Mouse (Mus musculus): Measurements from ENCODE around the gene Cdc42ep4. TPM values are rescaled to one million over a fixed set of nuclear protein-coding genes. Genes with fewer than 3 reads are reported as not detected.

Cdc42ep4 gene
- 10 to 100 TPM; 60.1 to 72.8 TPM for total RNA-seq (2021)
- long read RNA-seq, experiment 1, transcript Cdc42ep4-202 (2 exons, 3,405 nt): minor isoform, 13 of 152 reads
- long read RNA-seq, experiment 1, transcript Cdc42ep4-201 (2 exons, 3,008 nt): major isoform, 69 of 152 reads
- long read RNA-seq, experiment 1, partial matches to known transcripts: 0 of 152 reads
- long read RNA-seq, experiment 1, other reads (novel, unspliced or antisense): 68 of 152 reads
- long read RNA-seq, experiment 2, transcript Cdc42ep4-202 (2 exons, 3,405 nt): minor isoform, 13 of 61 reads
- long read RNA-seq, experiment 2, transcript Cdc42ep4-201 (2 exons, 3,008 nt): major isoform, 32 of 61 reads
- long read RNA-seq, experiment 2, partial matches to known transcripts: 0 of 61 reads
- long read RNA-seq, experiment 2, other reads (novel, unspliced or antisense): 15 of 61 reads

DNA sequence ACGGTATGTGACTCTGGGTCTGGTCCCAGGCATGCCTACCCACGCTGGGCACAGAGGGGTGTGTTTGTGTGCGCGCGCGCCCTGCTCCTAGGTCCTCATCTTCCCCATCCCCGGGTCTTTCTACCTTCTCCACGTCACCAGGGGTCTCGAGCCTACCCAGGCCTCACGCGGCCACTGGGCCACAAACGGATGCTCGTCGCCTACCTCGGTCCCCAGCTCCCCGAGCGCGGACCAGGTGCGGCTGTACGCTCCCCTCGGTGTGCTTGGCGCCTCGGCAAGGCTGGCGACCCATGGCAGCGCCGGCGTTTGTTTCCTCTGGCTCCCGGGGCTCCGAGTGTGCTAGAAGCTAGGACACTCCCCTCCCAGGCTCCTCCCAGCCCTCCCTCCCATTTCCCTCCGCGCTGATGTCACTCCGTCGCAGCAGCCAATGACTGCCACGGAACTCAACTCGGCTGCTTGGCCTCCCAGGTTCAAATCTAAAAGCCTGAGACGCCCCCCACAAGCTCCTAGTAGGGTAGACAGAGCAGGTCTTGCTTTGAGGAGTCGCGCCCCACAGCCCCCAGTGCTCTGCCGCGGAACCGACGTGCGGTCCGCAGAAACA, at the start of gene Cdc42ep4:
Gene Cdc42ep4 (minus strand): TSS at position 398 of the 601 bp plus-strand sequence.
- DNase-seq: peak; percentile 94

DNA sequence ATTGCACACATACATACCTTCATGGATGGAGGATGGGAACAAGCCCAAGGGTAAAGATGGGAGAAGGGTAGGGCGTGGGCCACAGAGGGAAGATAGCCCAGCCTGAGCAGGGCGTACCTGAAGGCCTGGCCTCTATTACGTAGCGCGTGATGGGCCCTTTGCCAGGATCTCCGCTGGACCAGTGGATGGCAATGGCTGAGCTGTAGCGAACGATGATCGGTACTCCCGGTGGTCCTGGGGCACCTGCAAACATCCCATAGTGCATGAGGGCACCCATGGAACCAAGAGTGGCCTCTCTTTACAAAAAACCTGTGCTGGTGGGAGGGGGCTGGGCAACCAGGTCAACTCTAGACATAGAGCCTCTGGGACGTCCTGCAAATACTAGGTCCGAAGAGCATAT, 48.3 kb upstream of the Cdc42ep4 start:
- DNase-seq: no peak

DNA sequence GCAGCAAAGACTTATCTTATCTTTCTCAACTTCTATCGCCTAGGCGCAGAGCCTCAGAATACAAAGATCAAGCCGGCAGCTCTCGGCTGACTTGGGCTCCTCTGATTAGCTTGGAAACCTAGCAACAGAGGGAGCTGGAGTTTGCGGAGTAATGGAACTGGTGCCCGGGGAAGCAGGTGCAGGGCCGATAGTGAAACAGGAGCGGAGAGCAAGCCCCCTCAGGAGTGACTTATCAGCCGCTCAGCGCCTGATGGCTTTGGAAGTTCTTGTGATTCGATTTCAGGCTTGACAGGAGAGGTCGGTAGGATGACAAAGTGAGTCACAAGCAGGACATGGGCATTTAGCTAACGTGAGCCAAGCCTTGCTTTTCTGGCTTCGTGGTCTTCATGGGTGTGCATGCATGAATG, 47.4 kb upstream of the Cdc42ep4 start:
- DNase-seq: peak; percentile 26

DNA sequence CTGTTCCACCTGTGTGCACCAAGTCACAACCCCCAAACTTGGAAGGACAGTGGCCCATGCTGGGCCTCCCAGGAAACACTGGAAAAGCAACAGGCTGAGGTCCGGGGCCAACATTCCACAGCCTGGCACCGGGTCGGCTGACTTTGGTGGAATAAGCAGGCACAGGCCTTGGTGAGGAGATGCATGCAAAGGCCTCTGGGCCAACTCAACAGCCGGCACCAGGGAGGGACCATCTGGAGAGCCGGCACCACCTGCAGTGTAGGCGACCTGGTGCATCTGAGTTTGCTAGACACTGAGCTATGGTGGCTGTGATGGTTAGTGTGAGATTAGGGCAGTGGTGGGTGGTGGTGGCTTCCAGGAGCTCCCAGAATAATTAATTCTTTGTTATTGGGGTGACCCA, 46.3 kb upstream of the Cdc42ep4 start:
- no peak for DNase-seq

DNA sequence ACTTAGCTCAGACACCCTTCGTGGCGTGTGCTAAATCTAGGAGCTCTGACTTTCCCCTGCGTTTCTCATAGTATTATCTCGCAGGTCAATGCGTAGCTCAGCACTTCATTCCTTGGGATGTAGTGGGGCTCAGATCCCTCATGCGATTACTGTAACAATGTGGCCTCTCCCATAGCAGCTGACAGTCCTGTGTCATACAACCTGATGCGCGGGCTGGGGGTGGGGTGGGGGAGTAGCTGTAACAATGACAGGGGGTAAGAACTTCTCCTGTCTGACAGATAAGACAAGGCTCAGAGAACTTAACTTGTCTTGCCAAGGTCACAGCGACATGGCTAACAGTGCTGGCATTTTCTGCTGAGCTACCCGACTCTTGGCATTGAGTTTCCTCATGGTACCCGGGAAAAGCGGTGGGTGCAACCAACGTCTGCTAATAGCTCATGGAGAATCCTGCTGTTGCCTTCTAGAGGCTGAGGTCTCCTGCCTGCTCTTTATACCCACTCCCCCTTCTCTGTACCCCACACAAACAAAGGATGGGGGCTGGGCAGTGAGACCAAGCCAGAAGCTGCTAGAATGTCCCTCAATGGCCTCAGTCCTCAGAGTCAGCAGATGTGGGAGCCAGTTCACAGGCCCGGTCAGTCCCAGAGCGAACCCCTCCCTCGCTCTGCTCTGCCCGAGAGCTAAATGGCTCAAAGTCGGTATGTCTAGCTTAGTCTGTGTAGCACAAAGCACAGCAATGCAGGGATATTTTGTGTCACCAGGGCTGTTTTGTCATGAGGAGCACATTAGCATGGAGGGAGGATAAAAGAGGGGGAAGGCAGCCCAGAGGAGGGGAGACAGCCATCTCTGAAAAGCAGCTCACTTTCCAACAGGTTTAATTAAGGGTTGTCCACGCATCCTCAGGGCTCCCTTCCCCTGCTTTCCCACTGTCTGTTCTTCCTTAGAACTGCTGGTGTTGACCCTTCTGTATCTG, 45.6 kb upstream of the Cdc42ep4 start:
- no peak for DNase-seq

DNA sequence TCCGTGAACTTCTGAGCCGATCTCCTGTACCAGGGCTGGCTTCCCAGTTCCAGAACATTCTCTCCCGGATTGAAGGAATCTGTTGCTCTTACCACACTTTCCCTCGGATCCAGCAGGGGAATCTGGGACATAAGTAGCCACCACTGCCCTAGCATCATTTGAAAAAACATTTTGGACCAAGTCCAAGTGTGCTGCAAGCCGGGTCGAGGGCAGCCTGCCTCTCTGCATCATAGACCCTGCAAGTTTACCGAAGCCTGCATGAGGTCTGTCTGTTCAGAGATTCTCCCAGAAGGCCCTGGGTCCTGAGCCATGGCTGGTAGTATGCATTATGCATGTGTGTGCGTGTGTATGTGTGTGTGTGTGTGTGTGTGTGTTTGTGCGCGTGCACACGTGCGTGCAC, 44.2 kb upstream of the Cdc42ep4 start:
- no peak for DNase-seq

DNA sequence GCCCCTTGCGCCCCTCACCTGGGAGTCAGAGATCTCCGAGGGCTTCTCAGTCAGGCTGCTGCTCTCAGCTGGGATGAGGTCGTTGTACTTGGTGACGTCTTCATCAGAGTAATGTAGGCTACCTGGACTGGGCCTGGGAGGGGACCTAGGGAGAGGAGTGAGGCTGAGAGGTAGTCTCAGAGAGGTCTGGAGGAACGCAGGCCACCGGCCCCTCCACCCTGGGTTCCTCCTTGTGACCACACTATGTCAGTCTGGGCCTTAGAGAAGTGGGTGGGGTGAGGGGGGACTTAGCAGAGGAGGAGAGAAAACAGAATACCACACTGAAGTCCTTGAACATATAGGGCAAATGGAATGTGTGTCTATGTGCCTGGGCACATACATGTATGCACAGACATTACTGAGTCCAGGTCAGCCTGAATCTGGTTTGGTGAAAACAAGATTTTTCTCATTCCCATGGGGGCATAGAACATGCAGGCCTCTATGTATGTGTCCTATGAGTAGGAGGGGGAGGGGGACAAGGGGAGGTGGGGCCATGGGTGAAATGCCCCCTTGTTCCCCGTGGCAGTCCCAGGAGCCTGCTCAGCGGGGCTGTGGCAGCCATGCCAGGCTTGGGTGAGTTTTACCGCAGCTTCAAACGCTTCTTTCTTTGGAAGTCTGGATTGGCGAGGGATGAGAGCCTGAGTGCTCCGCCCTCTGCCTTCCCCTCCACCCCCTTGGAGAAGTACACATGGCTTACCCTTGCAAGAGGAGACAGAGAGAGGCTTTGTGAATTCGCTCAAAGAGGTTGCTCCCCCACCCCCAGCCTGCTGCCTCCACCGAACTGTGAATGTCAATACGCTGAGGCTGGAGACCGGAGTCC, 39.9 kb upstream of the Cdc42ep4 start:
- no peak for DNase-seq

DNA sequence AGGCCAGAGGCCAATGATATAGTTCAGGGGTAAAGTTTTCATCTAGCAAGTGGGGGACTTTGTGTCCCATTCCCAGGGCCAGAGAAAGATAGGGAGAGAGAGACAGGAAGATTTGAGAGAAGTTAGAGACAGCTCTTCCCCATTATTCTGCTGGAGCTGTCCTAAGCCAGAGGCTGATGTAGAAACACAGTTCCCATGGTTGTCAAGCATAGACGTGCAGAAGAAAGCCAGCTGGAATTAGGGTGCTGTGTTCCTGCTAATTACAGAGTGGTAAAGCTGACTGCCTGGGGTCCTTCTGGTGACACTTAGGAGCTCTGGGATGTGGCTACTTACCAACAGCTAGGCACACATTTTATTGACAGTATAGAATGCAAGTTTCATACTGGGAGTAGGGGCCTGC, 37.4 kb upstream of the Cdc42ep4 start:
- no peak for DNase-seq

DNA sequence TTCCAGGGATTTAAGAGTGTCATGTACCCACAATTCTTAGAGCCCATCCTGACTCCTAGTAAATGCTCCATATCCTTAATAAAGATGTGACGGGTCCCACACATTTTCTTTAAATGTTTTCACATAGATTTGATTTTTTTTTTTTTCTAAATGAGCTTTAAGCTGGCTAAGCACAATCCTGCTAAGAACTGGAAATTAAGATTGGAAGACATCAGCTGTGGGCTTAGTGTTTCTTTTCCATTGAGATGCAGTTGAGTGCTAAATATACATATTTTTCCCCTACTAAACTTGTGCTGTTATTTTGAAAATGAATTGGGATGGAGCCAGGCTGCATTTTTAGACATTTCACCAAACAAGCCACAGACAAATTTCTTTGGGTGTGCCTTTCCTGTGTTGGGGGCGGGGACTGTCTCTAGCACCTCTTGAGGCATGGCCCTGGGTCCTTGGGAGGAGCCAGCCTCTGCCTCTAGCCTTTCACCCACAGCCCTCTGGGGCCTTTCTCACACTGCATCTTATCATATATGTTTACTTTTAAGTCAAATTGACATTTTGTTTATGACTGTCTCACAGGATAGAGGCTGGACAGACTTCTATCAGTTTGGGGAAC, 36.6 kb upstream of the Cdc42ep4 start:
- peak; percentile 38 for DNase-seq

DNA sequence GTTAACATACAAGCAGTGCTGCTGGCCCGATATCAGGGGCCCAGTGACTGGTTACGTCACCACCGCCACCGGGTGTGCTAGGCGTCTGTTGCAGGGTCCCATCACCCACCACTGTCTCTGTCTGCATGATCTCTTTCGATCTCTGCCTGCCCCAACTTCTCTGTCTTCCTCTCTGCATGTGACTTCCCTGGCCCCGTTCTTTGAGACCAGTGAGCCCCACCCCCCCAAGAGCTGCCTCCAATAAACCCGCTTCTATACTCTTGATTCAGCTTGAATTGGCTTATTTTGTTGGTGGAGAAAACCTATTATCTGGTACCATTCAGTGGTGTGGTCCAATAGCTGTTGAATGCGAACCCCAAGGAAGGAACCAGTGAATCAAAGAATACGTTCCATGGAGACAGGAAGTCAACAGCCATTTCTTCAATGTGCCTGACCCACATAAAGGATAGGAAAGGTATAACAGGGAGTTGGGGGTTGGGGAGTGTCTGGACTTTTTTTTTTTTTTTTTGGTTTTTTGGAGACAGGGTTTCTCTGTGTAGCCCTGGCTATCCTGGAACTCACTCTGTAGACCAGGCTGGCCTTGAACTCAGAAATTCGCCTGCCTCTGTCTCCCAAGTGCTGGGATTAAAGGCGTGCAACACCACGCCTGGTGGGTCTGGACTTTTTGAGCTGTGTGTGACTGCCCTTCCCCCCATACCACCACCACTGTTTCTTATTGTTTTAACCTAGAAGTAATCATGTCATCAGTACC, 35.9 kb upstream of the Cdc42ep4 start:
- DNase-seq: no peak

DNA sequence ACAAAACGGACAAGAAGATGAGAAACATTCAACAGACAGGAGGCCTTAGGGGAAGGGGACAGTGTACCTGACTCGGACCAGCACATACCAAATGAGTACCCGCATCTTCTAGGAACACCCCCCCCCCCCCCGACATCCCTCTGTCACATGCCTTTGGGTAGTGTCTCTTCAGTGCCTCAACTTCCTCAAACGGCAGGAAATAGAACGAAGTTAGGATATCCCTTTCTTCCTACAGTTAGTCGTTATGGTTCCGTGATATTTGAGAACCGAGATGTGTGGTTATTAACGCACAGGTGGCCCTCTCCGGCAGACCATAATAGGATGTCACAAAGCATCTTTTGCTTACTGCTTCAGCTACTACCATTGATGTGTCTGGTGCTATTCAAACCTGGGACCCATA, 35.3 kb upstream of the Cdc42ep4 start:
- no peak for DNase-seq

DNA sequence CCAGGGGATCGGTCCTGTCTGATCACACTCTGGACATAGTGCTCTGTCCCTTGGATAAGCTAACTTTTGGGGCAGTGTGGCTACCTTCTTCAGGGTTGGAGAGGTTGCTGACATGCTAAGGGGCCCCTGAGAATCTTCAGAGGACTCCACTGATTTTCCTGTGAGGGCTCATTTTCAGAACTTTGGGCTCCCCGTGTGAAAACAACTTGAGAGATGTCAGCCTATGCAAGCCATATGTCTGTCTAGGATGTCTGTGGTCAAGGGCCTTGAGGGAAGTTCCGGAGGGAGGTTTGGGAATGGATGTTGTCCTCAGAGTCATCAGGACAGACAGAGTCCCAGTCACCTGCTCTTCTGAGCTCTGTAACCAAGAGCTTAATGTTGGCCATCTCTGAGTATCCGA, 34.7 kb upstream of the Cdc42ep4 start:
- no peak for DNase-seq

DNA sequence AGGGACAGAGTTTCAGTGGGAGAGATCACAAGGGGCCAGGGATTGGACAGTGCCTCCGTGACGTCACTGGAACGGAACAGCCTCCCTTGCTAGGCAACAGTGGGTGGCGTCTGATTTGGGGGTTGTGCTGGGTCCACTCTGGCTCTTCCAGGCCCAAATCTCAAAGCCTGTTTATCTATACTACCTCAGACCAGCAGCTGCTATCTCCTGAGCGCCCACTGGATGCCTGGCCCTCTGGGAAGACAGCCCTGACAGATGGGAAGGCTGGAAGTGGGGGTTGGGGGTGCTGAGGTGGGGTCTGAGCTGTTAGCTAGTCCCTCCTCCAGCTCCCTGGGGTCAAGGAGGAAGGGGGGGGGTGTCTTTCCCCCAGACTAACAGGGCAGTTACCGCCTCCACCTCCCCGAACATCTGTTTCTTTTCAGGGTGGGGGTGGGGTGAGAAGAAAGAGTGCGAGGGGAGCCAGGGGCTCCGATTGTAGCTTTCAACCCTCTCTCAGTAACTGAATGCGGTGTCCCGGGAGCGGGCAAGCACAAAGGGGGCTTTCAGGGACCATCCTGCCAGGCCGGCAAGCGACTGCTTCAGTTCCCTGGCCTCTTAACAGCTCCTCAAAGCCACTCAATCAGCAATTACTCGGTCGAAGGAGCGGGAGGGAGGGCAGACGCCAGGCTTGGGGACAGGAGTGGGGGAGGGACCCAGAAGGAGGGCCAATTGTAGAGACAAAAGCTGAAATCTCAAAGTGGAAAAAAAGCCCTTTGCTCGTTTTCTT, 33.9 kb upstream of the Cdc42ep4 start:
- DNase-seq: peak; percentile 56

DNA sequence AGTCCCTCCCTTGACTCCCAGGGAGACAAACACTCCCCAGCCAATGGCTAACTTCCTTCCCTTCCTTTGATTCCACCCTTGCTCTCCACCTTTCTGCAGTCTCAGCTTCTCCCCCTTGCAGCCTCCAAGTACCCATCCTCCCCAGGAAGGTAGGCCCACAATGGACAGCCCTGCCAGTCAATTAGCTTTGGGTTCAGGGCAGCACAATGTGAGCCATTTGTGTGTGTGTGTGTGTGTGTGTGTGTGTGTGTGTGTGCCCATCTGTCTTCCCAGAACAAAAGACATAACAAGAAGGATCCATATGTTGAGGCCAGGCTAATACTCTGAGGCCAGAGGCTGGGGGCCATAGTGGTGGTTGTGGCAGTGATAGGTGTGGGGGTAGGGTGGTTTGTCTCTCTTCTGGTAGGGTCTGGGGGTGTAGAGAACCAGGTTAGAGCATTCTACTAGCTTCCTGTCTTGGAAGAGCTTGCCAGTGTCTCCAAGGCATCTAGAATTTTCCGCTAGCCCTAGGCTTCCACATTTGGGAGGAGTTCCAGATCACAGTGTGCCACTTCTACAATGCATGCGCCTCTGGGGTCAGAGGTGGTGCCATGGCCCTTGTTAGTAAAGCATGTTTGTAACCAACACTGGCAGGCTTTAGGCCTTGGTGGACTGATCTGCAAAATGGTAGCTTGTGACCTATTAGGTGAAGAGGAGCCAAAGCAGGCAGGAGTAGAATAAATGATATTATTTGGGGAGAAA, 33.1 kb upstream of the Cdc42ep4 start:
- DNase-seq: no peak

DNA sequence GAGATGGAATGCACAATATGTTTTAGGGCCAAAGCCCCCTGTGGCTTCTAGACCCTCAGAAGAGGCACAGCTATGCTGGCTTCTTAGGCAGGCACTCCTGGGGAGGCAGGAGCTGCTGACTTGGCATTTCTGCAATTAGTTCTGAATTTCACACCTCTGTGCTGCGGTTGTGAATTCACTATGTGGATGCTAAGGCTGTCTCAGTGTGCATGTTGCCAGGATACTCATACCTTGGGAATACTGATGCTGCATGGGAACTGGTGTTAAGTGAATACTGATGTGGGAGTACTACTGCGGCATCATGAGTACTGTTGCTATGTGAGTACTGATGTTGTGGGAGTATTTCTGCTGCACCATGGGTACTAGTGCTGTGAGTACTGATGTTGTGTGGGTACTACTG, 30.8 kb upstream of the Cdc42ep4 start:
- DNase-seq: no peak

DNA sequence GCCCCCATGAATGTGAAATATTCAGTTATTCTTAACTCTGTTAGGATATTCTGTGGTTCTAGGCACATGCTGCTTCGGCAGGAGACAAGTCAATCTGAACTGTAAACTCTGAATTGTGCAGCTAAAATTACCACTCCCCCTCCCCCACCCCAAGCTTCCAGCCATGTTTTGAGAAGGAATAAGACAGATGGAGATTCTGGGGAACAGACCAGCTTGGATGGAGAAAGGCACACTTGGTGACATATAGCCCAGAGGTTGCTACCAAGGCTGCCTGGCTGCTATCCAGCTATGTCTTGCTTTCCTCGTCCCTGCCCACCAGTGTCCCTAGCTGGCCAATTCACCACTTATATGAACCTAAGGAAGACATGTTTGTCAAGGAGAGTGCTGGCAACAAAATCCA, 30.3 kb upstream of the Cdc42ep4 start:
- DNase-seq: no peak

DNA sequence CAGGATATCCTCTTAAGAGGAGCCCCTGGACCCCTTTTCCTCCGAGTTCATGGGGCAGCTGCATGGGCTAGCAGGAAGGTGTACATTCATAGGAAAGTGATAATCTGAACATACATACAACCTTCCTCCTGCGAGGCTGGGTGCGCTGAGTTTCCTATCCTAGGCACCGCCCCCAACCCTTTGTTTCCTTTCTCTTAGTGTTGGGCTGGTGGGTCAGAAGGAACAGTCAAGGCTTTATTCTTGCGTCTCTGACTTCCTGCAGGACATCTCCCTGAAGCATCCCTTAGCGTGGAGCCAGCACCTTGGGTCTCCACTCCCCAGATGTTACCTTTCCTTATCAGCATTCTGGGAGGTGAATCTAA, 28.0 kb upstream of the Cdc42ep4 start:
- no peak for DNase-seq

DNA sequence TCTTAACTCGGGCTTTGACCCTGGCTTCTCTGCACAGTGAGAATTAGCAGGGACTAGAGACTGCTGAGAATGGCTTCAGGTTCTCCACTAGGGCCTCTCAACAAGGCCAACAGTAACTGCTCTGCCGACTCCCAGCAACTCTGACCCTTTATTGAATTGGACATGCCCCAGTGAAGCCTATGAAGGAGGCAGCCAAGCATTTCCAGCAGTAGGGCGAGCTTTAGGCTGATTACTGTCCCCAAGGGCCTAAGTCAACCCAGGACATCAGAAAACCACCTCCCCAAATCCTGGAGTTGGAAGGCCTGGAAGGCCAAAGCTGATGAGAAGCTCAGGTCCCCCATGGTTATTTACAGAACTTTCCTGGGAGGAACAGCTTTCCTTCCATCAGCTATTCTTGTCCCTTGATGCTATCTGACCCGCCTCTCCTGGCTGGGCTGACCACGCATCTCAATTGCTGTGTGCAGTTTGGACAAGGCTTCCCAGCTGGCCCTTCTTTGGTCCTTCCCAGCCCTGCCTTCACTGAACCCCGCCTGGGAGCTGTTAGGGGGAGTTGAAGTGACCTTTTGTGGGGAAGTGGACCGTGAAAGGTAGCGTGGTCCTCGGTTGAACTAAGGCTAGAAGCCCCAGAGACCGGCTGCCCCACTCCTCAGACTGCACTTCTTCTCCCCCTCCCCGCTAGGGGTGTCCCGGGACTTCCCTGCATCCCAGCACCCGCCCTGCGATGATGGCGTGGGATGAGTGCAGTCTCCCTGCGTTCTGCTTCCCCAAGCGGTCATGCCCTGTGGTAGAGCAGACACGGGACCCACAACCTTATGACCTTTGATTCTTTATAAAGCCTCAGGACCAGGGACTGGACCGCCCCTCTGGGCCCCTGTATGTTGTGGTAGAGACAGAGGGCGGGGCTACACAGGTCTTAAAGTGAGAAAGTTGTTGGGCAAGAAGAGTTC, 27.3 kb upstream of the Cdc42ep4 start:
- no peak for DNase-seq

Measured in adrenal gland, postnatal 10 days (tissue).